Mouse (Mus musculus) heart, adult 2 months (tissue): ENCODE measurements around the gene Gpr3. TPM values are rescaled to one million over a fixed set of nuclear protein-coding genes. Genes with fewer than 3 reads are reported as not detected.

Source experiments
- DNase-seq, 2 experiments: peaks; one replicate each; pipeline ENCODE4 v3.0.0; 2021
- H3K27ac ChIP-seq: fragments of 200-600 bp; 2 replicates; pipeline ENCODE4 v1.8.1; 2022
- H3K27me3 ChIP-seq: fragments of 200-500 bp; 2 replicates; pipeline ENCODE4 v1.6.1; 2012; ENCODE audit warnings: mild to moderate bottlenecking, low read length, inconsistent platforms, mixed read lengths; ENCODE audit not compliant: control insufficient read depth, insufficient read depth
- H3K36me3 ChIP-seq: fragments of 200-500 bp; 2 replicates; pipeline ENCODE4 v1.6.1; 2012; ENCODE audit warnings: low read length, inconsistent platforms; ENCODE audit not compliant: control insufficient read depth, insufficient read depth
- H3K4me1 ChIP-seq: fragments of 200-500 bp; 2 replicates; pipeline ENCODE4 v1.6.1; 2011; ENCODE audit warnings: low read length; ENCODE audit not compliant: control insufficient read depth, insufficient read depth
- H3K4me3 ChIP-seq: fragments of 200-600 bp; 2 replicates; pipeline ENCODE4 v1.8.1; 2022
- H3K79me2 ChIP-seq: fragments of 200-500 bp; replicated peaks from 2 replicates; pipeline ENCODE4 v1.6.1; 2012; ENCODE audit warnings: mild to moderate bottlenecking, inconsistent platforms, low read length, moderate library complexity, mixed read lengths; ENCODE audit not compliant: control insufficient read depth, insufficient read depth
- H3K9ac ChIP-seq: fragments of 200-500 bp; 2 replicates; pipeline ENCODE4 v1.6.1; 2012; ENCODE audit warnings: low read depth, mild to moderate bottlenecking, control low read depth, inconsistent platforms, low read length, mixed read lengths
- CTCF ChIP-seq: fragments of 200-600 bp; IDR thresholded peaks from 2 replicates; pipeline ENCODE4 v1.8.1; 2022; ENCODE audit warnings: antibody characterized with exemption, mild to moderate bottlenecking, moderate library complexity
- EP300 ChIP-seq: fragments of 200-500 bp; IDR thresholded peaks from 2 replicates; pipeline ENCODE4 v1.6.1; 2011; ENCODE audit warnings: low read depth, low read length, control low read depth; ENCODE audit not compliant: insufficient read depth
- POLR2A ChIP-seq: fragments of 200-500 bp; IDR thresholded peaks from 2 replicates; pipeline ENCODE4 v1.6.1; 2011; ENCODE audit warnings: mild to moderate bottlenecking, low read depth, low read length, control low read depth; ENCODE audit not compliant: insufficient read depth
- whole genome bisulfite sequencing: fragments of 180-500 bp; shearing (Covaris S2); methylation state at CpG from one replicate; pipeline ENCODE4 v1.1.7; 2018; 5-methylcytosine and 5-hydroxymethylcytosine counted together
- intact Hi-C: fragments of 180-260 bp; cut with DNase I; formaldehyde crosslinking; loops from one replicate; pipeline ENCODE4 v1.15.1; 2025
- polyA plus RNA-seq: library from polyadenylated mRNA; depleted of rRNA; stranded (reverse); fragments of >200 nt; gene quantifications from 2 replicates; pipeline ENCODE4 v1.2.3, GENCODE M21; 2012
- total RNA-seq, 2 experiments: library from RNA; stranded (reverse); gene quantifications; 2 replicates each; pipeline ENCODE4 v1.2.3; 2021

The Gpr3 gene
- total and polyA plus RNA-seq, 3 experiments: 0.11 to 0.37 TPM; not detected in 1

DNA sequence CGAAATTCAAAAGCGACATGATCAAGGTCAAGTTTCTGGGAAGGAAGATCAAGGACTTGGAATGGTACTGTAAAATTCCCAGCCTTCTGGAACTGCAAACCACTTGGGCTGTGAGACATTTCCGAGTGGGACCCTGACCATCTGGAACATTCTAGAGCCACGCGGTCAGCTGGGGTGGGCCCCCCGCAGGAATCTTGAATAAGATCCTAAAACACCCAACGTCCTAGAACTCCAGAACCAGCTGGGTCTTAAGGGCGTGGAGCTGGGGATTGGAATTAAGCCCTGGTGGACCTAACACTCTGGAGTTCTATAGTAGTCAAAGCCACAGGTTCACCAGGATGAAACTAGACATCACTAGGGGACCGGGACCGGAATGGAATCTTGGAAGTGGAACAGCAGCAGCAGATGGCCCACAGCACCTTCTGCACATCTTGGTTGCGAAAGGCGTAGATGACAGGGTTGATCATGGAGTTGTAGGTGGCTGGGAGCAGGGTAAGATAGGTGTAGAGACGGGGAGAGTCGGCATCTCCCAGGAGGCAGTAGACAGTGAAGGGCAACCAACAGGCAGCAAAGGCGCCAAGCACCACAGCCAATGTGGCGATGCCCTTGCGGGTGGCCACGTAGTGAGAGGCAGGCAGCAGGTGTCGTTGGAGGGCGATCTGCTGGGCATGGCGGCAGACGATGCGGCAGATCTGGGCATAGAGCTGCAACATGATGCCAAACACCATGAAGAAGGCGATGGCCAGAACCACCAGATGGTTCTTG, 2.1 kb downstream of the Gpr3 start:
- H3K4me3 ChIP-seq: no peak overlapping the region
- DNase-seq: no peak
- no peaks in the 10 kb centered on the region for H3K79me2 ChIP-seq
- H3K27ac ChIP-seq: no peak overlapping the region
- H3K4me1 ChIP-seq: peaks cover 5% of the 10 kb centered on the region
- intact Hi-C loops: no loop called here
- H3K27me3 ChIP-seq: no peaks in the 10 kb centered on the region
- whole genome bisulfite sequencing: 91% methylated on average over 24 of the region's 24 CpGs
- no peak for TF ChIP-seq POLR2A
- H3K36me3 ChIP-seq: no peaks in the 10 kb centered on the region
- H3K9ac ChIP-seq: no peak overlapping the region

DNA sequence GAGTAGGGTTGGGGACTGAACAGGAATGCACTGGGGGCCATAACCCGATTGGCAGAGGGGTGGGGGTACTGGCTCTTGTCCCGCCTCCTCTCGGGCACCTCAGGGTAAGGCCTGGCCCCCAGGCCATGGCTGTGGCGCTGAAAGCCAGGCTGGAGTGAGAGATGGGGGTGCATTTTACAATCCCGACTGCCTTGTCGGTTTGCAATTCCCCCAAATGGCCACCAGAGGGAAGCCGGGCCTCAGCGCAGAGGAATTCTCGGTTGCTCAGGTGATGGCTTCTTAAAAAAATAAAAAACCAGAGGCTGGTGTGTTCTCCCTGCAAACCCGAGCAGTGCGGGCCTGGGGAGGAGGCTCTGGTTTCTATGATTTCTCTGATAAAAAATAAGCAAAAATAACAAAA, 3.0 kb downstream of the Gpr3 start:
- Histone ChIP-seq H3K9ac (no peak overlapping the region), H3K27ac (no peak overlapping the region), H3K27me3 (no peaks in the 10 kb centered on the region), H3K4me1 (peaks cover 5% of the 10 kb centered on the region), H3K79me2 (no peaks in the 10 kb centered on the region), H3K4me3 (no peak overlapping the region), H3K36me3 (no peaks in the 10 kb centered on the region)
- intact Hi-C loops: loop anchor here (2.0 kb wide), 1 partner anchor 41 kb away; no protein-coding TSS in a partner anchor
- TF ChIP-seq POLR2A: no peak
- TF ChIP-seq CTCF: peak; percentile 92
- peak; percentile 70; the same call in 1 of the 2 replicates for TF ChIP-seq EP300
- DNase-seq: peak; percentile 51 to 61
- 5% methylated on average over 11 of the region's 11 CpGs for WGBS

DNA sequence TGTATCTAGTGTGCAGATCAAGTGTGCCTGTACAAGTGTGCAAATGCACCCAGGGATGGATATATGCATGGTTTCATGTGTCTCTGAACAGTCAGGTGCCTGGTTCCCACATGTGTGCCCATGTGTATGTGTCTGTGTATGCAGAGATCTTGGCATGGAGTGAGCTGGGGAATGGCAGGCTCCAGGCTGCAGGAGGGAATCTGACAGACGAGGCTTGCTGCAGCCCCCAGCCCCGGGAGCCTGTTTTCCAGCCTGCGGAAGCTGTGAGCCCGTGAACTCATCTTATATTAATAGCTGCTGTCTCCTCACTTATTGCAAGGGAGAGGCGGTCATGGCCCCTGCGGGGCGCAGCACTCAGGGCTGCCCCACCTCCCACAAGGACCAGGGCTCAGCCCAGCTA, 8.0 kb downstream of the Gpr3 start:
- WGBS: 30% methylated on average over 7 of the region's 7 CpGs

DNA sequence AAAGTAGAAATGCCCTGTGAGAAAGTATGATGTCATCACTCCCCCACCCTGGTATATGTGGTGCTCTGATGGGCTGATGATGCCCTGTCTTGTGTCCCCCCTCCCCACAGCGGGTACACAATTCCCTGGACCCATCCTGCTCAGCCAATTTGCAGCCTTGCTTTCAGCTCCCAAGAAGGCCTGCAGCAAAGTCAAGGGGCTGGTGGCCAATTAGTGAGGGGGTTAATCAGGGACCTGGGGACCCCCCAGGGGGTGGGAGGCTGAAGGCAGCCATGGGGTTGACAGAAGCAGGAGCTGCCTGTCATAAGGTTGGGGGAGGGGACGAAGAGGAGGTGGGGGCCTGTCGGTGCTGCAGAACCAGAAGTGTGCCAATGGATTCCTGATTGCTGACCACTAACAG, 8.7 kb downstream of the Gpr3 start:
- no peak for DNase-seq
- no peak overlapping the region for H3K4me3 ChIP-seq
- intact Hi-C loops: loop anchor here (5.0 kb wide), 1 partner anchor 191 kb away; the partner anchor contains the start of gene Ahdc1
- WGBS: 50% methylated on average over 3 of the region's 3 CpGs
- no peaks in the 10 kb centered on the region for H3K79me2 ChIP-seq
- H3K9ac ChIP-seq: no peak overlapping the region
- TF ChIP-seq CTCF (no peak), POLR2A (no peak), EP300 (no peak)
- H3K27me3 ChIP-seq: no peaks in the 10 kb centered on the region
- peaks cover 6% of the 10 kb centered on the region for H3K4me1 ChIP-seq
- H3K36me3 ChIP-seq: no peaks in the 10 kb centered on the region
- no peak overlapping the region for H3K27ac ChIP-seq

More for the DNA sequence above, 8.0 kb downstream of the Gpr3 start:
- peaks cover 6% of the 10 kb centered on the region for H3K4me1 ChIP-seq
- no peaks in the 10 kb centered on the region for H3K79me2 ChIP-seq
- no peaks in the 10 kb centered on the region for H3K36me3 ChIP-seq
- no peak overlapping the region for H3K4me3 ChIP-seq
- intact Hi-C loops: loop anchor here (5.0 kb wide), 1 partner anchor 192 kb away; the partner anchor contains the start of gene Ahdc1
- TF ChIP-seq POLR2A: no peak
- no peak for TF ChIP-seq EP300
- TF ChIP-seq CTCF: no peak
- no peak overlapping the region for H3K9ac ChIP-seq
- no peaks in the 10 kb centered on the region for H3K27me3 ChIP-seq
- no peak overlapping the region for H3K27ac ChIP-seq
- DNase-seq: no peak

DNA sequence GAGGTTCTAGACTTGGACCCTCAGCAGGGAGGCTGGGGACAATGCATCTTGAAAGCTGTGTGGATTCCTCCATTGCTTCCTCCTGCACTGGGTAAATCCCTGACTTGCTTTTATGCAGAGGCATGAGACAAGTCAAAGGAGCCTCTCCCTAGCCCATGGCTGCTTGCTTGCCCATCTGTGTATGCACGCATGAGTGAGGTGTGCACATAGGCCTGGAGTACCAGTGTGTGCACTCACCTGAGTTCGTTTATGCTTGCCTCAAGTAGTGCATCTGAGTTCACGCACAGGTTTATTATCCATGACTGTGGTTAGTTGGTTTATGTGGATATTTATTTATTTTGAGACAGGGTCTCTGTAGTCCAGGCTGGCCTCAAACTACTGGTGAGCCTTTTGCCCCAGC, 10.1 kb downstream of the Gpr3 start:
- Histone ChIP-seq H3K36me3 (no peaks in the 10 kb centered on the region), H3K27ac (no peak overlapping the region), H3K79me2 (no peaks in the 10 kb centered on the region), H3K9ac (no peak overlapping the region), H3K4me1 (peaks cover 6% of the 10 kb centered on the region), H3K27me3 (no peaks in the 10 kb centered on the region), H3K4me3 (no peak overlapping the region)
- WGBS: 97% methylated on average over 3 of the region's 3 CpGs
- TF ChIP-seq CTCF (no peak), EP300 (no peak), POLR2A (no peak)
- intact Hi-C loops: loop anchor here (5.0 kb wide), 1 partner anchor 190 kb away; the partner anchor contains the start of gene Ahdc1
- no peak for DNase-seq

DNA sequence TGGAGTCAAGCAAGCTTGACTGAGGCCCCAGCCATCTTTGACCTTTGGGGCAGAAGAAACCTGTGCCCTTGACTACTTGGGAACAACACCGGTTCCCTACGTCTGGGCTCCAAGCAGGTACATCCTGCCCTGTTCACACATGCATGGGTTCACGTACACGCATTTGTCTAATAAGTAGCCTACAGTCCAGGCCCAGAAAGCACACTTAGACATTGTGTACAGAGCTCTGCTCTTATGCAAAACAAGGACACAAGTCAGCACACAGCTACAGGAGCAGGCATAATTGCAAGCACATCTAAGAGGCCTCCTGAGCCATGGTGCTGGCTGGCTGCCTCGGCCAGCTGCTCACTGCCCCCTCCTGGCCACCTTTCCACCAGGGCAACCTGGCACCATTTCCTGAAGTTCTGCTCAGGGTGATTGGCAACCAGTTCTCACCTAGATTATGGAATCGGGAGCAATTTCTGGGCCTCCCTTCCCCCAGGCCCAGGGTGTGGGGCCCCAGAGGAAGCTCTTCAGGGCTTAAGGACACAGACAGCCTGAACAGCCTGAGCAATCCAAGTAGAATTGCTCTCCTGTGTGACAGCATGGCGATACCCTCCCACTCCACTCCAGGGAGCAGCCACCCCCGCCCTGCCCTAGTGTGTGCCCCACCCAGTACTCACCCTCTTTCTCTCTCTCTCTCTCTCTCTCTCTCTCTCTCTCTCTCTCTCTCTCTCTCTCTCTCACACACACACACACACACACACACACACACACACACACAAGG, 11.1 kb downstream of the Gpr3 start:
- 47% methylated on average over 8 of the region's 8 CpGs for WGBS
- intact Hi-C loops: loop anchor here (5.0 kb wide), 1 partner anchor 189 kb away; the partner anchor contains the start of gene Ahdc1
- H3K4me1 ChIP-seq: peaks cover 7% of the 10 kb centered on the region

More for the DNA sequence above, 11.1 kb downstream of the Gpr3 start:
- no peak overlapping the region for H3K4me3 ChIP-seq
- H3K9ac ChIP-seq: no peak overlapping the region
- peak; percentile 78 to 80 for DNase-seq
- H3K27ac ChIP-seq: peak overlapping the region; percentile 13
- H3K36me3 ChIP-seq: no peaks in the 10 kb centered on the region
- no peaks in the 10 kb centered on the region for H3K27me3 ChIP-seq
- peak; percentile 85 for TF ChIP-seq CTCF
- 0 out of 2 replicates have a peak, but pooled peaks have one; percentile 66 for TF ChIP-seq EP300
- TF ChIP-seq POLR2A: no peak
- no peaks in the 10 kb centered on the region for H3K79me2 ChIP-seq
